In the genomic region with DNA sequence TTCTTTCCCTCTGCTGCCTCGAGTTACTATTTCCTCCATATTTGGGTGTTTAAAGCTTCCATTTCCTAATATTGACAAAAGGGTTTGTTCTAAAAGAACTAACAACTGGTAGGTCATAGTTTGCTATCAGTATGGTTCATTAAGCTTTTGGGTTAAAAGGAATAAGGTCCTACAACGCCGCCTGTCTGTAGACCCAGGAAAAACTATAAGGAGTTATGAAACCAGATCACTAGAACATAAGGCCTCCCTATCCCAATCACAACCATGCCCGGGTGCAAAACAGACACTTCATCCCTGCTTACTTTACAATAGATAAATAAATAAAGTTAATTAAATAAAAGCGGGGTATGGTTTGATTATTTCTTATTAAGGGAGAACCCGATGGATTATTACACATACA, we compare ENCODE assay signal across 8 mouse cellular contexts. TPM values are rescaled to one million over a fixed set of nuclear protein-coding genes. Genes with fewer than 3 reads are reported as not detected.
DNase-seq lines count a peak whose midpoint lies in the region; ATAC-seq and TF ChIP-seq lines count a peak whose summit lies in the region.

No protein-coding gene starts in this region.

- peak; percentile 97 for DNase-seq in 3T3-L1 (ENCODE audit: low read depth, low spot score)
- DNase-seq in adrenal gland, adult 18-20 months (ENCODE audit: low spot score in 2 of 2) = peak; percentile 62 to 63
- DNase-seq in heart, adult 2 months = peak; percentile 57 to 63
- peak; percentile 91 for DNase-seq in kidney, adult 2 months
- DNase-seq in limb, embryonic 10.5 days (ENCODE audit: low spot score) = no peak
- peak; percentile 27 to 61 for DNase-seq in spleen, postnatal 14 days (ENCODE audit: low spot score in 2 of 2)

- H3K4me1 ChIP-seq in embryonic facial prominence, embryonic 12.5 days = peaks cover 18% of the 10 kb centered on the region
- H3K4me1 ChIP-seq in heart, adult 2 months (ENCODE audit: control insufficient read depth, insufficient read depth, low read length) = peaks cover 9% of the 10 kb centered on the region
- 0 out of 2 replicates have a peak, but pooled peaks cover 3% of the 10 kb centered on the region for H3K4me1 ChIP-seq in kidney, adult 2 months (ENCODE audit: control insufficient read depth, insufficient read depth, low read length)
- peaks cover 12% of the 10 kb centered on the region for H3K4me1 ChIP-seq in limb, embryonic 10.5 days
- H3K4me1 ChIP-seq in midbrain, embryonic 12.5 days = peaks cover 25% of the 10 kb centered on the region

- H3K79me2 ChIP-seq in heart, adult 2 months (replicated peaks; ENCODE audit: control insufficient read depth, insufficient read depth, low read length) = peaks cover 4% of the 10 kb centered on the region

- intact Hi-C loops in heart, adult 2 months (cut with DNase I) = loop anchor here (2.0 to 5.0 kb wide), 2 partner anchors 82 to 1773 kb away; a partner anchor contains a TSS

- peak overlapping the region; percentile 98 for H3K4me3 ChIP-seq in embryonic facial prominence, embryonic 12.5 days
- H3K4me3 ChIP-seq in heart, adult 2 months = peak overlapping the region; percentile 94
- peak overlapping the region; percentile 66; the same call in 1 of the 2 replicates for H3K4me3 ChIP-seq in kidney, adult 2 months (ENCODE audit: insufficient read depth, low read depth, low read length)
- peak overlapping the region; percentile 82 for H3K4me3 ChIP-seq in limb, embryonic 10.5 days
- peak overlapping the region; percentile 96 for H3K4me3 ChIP-seq in midbrain, embryonic 12.5 days

- H3K9ac ChIP-seq in embryonic facial prominence, embryonic 12.5 days = peak overlapping the region; percentile 97
- H3K9ac ChIP-seq in heart, adult 2 months (ENCODE audit: low read depth, low read length) = no peak overlapping the region; the same call in 1 of the 2 replicates
- H3K9ac ChIP-seq in midbrain, embryonic 12.5 days (replicated peaks) = peak overlapping the region; percentile 95

- no peak overlapping the region for H3K27ac ChIP-seq in embryonic facial prominence, embryonic 12.5 days
- H3K27ac ChIP-seq in heart, adult 2 months = peak overlapping the region; percentile 98
- H3K27ac ChIP-seq in kidney, adult 2 months (ENCODE audit: insufficient read depth, low read depth, low read length) = peak overlapping the region; percentile 72; the same call in 1 of the 2 replicates
- H3K27ac ChIP-seq in limb, embryonic 10.5 days = peak overlapping the region; percentile 98
- H3K27ac ChIP-seq in midbrain, embryonic 12.5 days (replicated peaks) = no peak overlapping the region; the same call in 1 of the 2 replicates

- H3K27me3 ChIP-seq in embryonic facial prominence, embryonic 12.5 days = no peaks in the 10 kb centered on the region
- H3K27me3 ChIP-seq in heart, adult 2 months (ENCODE audit: control insufficient read depth, insufficient read depth, low read length) = no peaks in the 10 kb centered on the region
- no peaks in the 10 kb centered on the region for H3K27me3 ChIP-seq in kidney, adult 2 months (replicated peaks; ENCODE audit: control insufficient read depth, insufficient read depth, low read length)
- no peaks in the 10 kb centered on the region for H3K27me3 ChIP-seq in limb, embryonic 10.5 days (ENCODE audit: low read depth, poor library complexity, severe bottlenecking)
- H3K27me3 ChIP-seq in midbrain, embryonic 12.5 days = no peaks in the 10 kb centered on the region

- TF ChIP-seq POLR2A in heart, adult 2 months (IDR thresholded peaks at IDR 0.05; ENCODE audit: insufficient read depth, low read depth, low read length) = no peak
- no peak for TF ChIP-seq POLR2A in kidney, adult 2 months (IDR thresholded peaks at IDR 0.05; ENCODE audit: low read depth, low read length)

- peak overlapping the region; percentile 71 for H3K4me2 ChIP-seq in embryonic facial prominence, embryonic 12.5 days (replicated peaks)
- peak overlapping the region; percentile 72 for H3K4me2 ChIP-seq in midbrain, embryonic 12.5 days (replicated peaks)

- no peak for ATAC-seq in embryonic facial prominence, embryonic 12.5 days (ENCODE audit: insufficient number of reproducible peaks, insufficient read depth, low FRiP score, low TSS enrichment)
- ATAC-seq in midbrain, embryonic 12.5 days (ENCODE audit: low FRiP score, low read depth) = no peak

- TF ChIP-seq CTCF in heart, adult 2 months (IDR thresholded peaks at IDR 0.05) = peak; percentile 88
- TF ChIP-seq CTCF in kidney, adult 2 months (conservative IDR thresholded peaks at IDR 0.05; ENCODE audit: insufficient read depth, insufficient read length, low read depth, low read length) = no peak

- TF ChIP-seq EP300 in heart, adult 2 months (IDR thresholded peaks at IDR 0.05; ENCODE audit: insufficient read depth, low read depth, low read length) = no peak

- H3K36me3 ChIP-seq in embryonic facial prominence, embryonic 12.5 days = peaks cover 3% of the 10 kb centered on the region; the same call in 1 of the 2 replicates
- peaks cover 32% of the 10 kb centered on the region for H3K36me3 ChIP-seq in heart, adult 2 months (ENCODE audit: control insufficient read depth, insufficient read depth, low read length)
- H3K36me3 ChIP-seq in kidney, adult 2 months (ENCODE audit: control insufficient read depth, insufficient read depth, low read length) = no peaks in the 10 kb centered on the region; the same call in 1 of the 2 replicates
- peaks cover 29% of the 10 kb centered on the region for H3K36me3 ChIP-seq in limb, embryonic 10.5 days
- H3K36me3 ChIP-seq in midbrain, embryonic 12.5 days = peaks cover 4% of the 10 kb centered on the region; the same call in 1 of the 2 replicates

- no peaks in the 10 kb centered on the region for H3K9me3 ChIP-seq in embryonic facial prominence, embryonic 12.5 days
- H3K9me3 ChIP-seq in limb, embryonic 10.5 days (replicated peaks) = no peaks in the 10 kb centered on the region
- H3K9me3 ChIP-seq in midbrain, embryonic 12.5 days = no peaks in the 10 kb centered on the region

- 3% methylated on average over 6 of the region's 6 CpGs for WGBS in embryonic facial prominence, embryonic 12.5 days
- WGBS in heart, adult 2 months = under 1% methylated on average over 6 of the region's 6 CpGs
- WGBS in kidney, adult 2 months = under 1% methylated on average over 6 of the region's 6 CpGs
- WGBS in limb, embryonic 10.5 days = 5% methylated on average over 6 of the region's 6 CpGs
- 5% methylated on average over 6 of the region's 6 CpGs for WGBS in midbrain, embryonic 12.5 days

RNA-seq across cellular contexts. Expression of a gene that starts 1.9 kb away (rescaled TPM):
- 10 to 100 TPM; 75.6 to 89.5 TPM for total RNA-seq in adrenal gland, adult 18-20 months (2021)
- polyA plus RNA-seq in embryonic facial prominence, embryonic 12.5 days (2016; fragmentation: Nextera tagmentation; extraction: Ambion mirVana) = 31.6 and 32.0 TPM in 2 replicates
- 10 to 100 TPM; 64.5 to 70.4 TPM for total RNA-seq in heart, adult 2 months (2021)
- 21.8 and 45.5 TPM in 2 replicates for polyA plus RNA-seq in heart, adult 2 months (2012; rRNA removed)
- polyA plus RNA-seq in kidney, adult 2 months (2012; rRNA removed) = 27.1 and 27.9 TPM in 2 replicates
- polyA plus RNA-seq in limb, embryonic 10.5 days (2016; fragmentation: Nextera tagmentation; extraction: Ambion mirVana) = 24.5 and 25.4 TPM in 2 replicates
- polyA plus RNA-seq in midbrain, embryonic 12.5 days (2016; fragmentation: Nextera tagmentation; extraction: Ambion mirVana) = 31.9 and 32.3 TPM in 2 replicates

RNA-seq across cellular contexts. Expression of a gene that starts 2.5 kb away (rescaled TPM):
- 1 to 10 TPM; 2.5 to 2.9 TPM for total RNA-seq in adrenal gland, adult 18-20 months (2021)
- polyA plus RNA-seq in embryonic facial prominence, embryonic 12.5 days (2016; fragmentation: Nextera tagmentation; extraction: Ambion mirVana) = 6.2 and 8.8 TPM in 2 replicates
- total RNA-seq in heart, adult 2 months (2021) = under 1 TPM; 0.57 to 0.89 TPM
- polyA plus RNA-seq in heart, adult 2 months (2012; rRNA removed) = 0.61 and 1.1 TPM in 2 replicates
- polyA plus RNA-seq in kidney, adult 2 months (2012; rRNA removed) = 1.1 and 2.3 TPM in 2 replicates
- 5.0 and 5.7 TPM in 2 replicates for polyA plus RNA-seq in limb, embryonic 10.5 days (2016; fragmentation: Nextera tagmentation; extraction: Ambion mirVana)
- 8.6 and 9.9 TPM in 2 replicates for polyA plus RNA-seq in midbrain, embryonic 12.5 days (2016; fragmentation: Nextera tagmentation; extraction: Ambion mirVana)

Comparison
In these comparisons a context has a peak if more than half of its experiments do, and no peak if none do; other contexts are left out.
1. H3K27ac ChIP-seq: peak in heart, adult 2 months (single experiment), kidney, adult 2 months (single experiment) and limb, embryonic 10.5 days (single experiment); none in embryonic facial prominence, embryonic 12.5 days (single experiment) and midbrain, embryonic 12.5 days (single experiment).
2. Peak in every context shown above with its lines, with median percentiles within 50 percentile points of each other: H3K4me3 ChIP-seq.